Mouse (Mus musculus): ENCODE data around the gene Rnf150.

DNA sequence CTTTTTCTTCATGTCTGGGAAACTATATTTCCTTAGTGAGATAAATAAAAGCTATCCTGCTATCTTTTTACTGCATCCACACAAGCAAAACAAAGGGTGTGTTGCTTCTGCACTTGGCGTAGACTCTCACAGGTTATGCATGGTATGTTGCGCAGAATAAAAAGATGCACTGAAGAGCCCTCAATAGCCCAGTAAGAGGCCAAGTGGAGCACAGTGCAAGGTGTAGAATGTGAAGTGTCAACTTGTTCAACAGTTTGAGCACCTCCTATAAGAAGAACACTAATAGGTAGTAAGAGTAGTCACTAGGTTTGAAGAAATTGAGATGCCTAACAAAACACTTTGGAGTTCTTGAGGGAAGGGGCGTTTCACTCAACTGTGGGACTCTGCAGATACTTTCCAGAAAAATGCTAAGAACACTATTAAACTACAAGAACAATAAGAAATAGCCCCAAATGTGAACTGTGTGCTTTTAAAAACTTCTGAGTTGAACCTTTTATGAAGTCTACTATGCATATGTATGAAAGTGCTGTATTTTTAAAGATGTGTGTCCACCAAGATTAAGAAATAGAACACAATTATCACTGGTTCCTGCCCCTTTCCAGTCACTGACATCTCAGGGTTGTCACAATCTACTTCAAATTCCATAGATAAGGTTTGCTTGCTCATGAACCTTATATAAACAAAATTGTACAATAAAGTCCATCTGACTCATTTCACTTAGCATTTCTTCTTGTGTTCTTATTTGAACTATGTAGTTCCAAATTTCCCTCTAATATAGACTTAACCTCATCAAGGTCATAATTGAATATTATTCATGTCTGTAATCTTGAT lies 34.7 kb downstream of the Rnf150 start:
- TF ChIP-seq POLR2A (IDR thresholded peaks at IDR 0.05; ENCODE audit: insufficient read depth, low read length) = no peak
- no peak for TF ChIP-seq CTCF (IDR thresholded peaks at IDR 0.05; ENCODE audit: low read depth, low read length)

Data from ES-Bruce4 (cell line).